Mouse (Mus musculus) splenic B cell, adult 2 months (primary cell): Measurements from ENCODE around the gene Cd83.

Source experiments
- DNase-seq: peaks from one replicate; pipeline ENCODE4 v3.0.0-alpha.2; 2011; ENCODE audit warnings: low read depth, low spot score
- H3K27me3 ChIP-seq: 2 replicates; pipeline ENCODE4 v1.6.1; 2012; ENCODE audit warnings: mild to moderate bottlenecking, low read length, moderate library complexity, mixed read lengths; ENCODE audit not compliant: control insufficient read depth, poor library complexity, insufficient read depth, severe bottlenecking
- H3K36me3 ChIP-seq: 2 replicates; pipeline ENCODE4 v1.6.1; 2012; ENCODE audit warnings: mild to moderate bottlenecking, low read length, moderate library complexity, mixed read lengths; ENCODE audit not compliant: control insufficient read depth, poor library complexity, insufficient read depth, severe bottlenecking

Gene Cd83

GRCm38 (mm10) chr13:43784725-43785711 lies at the start of gene Cd83:
Gene Cd83, plus strand, starts transcription at chr13:43784775.
- H3K36me3 ChIP-seq = peaks cover 4% of the 10 kb centered on the region
- DNase-seq = peak; percentile 96

GRCm38 (mm10) chr13:43739598-43740275 lies 44.8 kb upstream of the Cd83 start:
- no peaks in the 10 kb centered on the region for H3K27me3 ChIP-seq
- H3K36me3 ChIP-seq = no peaks in the 10 kb centered on the region
- peak; percentile 88 for DNase-seq

More at GRCm38 (mm10) chr13:43784725-43785711, at the start of gene Cd83:
- H3K27me3 ChIP-seq = no peaks in the 10 kb centered on the region

- Histone ChIP-seq H3K36me3 (no peaks in the 10 kb centered on the region), H3K27me3 (no peaks in the 10 kb centered on the region)
- DNase-seq = no peak
These were observed 44.3 kb upstream of the Cd83 start for GRCm38 (mm10) chr13:43740276-43740608.

- no peaks in the 10 kb centered on the region for H3K27me3 ChIP-seq
- no peaks in the 10 kb centered on the region for H3K36me3 ChIP-seq
- DNase-seq = no peak
These were observed 41.9 kb upstream of the Cd83 start for GRCm38 (mm10) chr13:43742677-43743076.

GRCm38 (mm10) chr13:43744259-43744658 lies 40.3 kb upstream of the Cd83 start:
- no peaks in the 10 kb centered on the region for H3K27me3 ChIP-seq
- H3K36me3 ChIP-seq = no peaks in the 10 kb centered on the region
- no peak for DNase-seq

- Histone ChIP-seq H3K36me3 (no peaks in the 10 kb centered on the region), H3K27me3 (no peaks in the 10 kb centered on the region)
- peak; percentile 84 for DNase-seq
These were observed 34.3 kb upstream of the Cd83 start for GRCm38 (mm10) chr13:43750301-43750700.

GRCm38 (mm10) chr13:43750966-43751365 lies 33.6 kb upstream of the Cd83 start:
- Histone ChIP-seq H3K27me3 (no peaks in the 10 kb centered on the region), H3K36me3 (no peaks in the 10 kb centered on the region)
- DNase-seq = peak; percentile 59

- no peaks in the 10 kb centered on the region for H3K27me3 ChIP-seq
- no peaks in the 10 kb centered on the region for H3K36me3 ChIP-seq
- DNase-seq = peak; percentile 69
These were observed 32.2 kb upstream of the Cd83 start for GRCm38 (mm10) chr13:43752407-43752806.

GRCm38 (mm10) chr13:43753652-43754051 lies 30.9 kb upstream of the Cd83 start:
- no peaks in the 10 kb centered on the region for H3K27me3 ChIP-seq
- DNase-seq = no peak
- H3K36me3 ChIP-seq = no peaks in the 10 kb centered on the region

GRCm38 (mm10) chr13:43754455-43755128 lies 30.0 kb upstream of the Cd83 start:
- Histone ChIP-seq H3K27me3 (no peaks in the 10 kb centered on the region), H3K36me3 (no peaks in the 10 kb centered on the region)
- no peak for DNase-seq

- Histone ChIP-seq H3K36me3 (no peaks in the 10 kb centered on the region), H3K27me3 (no peaks in the 10 kb centered on the region)
- DNase-seq = no peak
These were observed 29.0 kb upstream of the Cd83 start for GRCm38 (mm10) chr13:43755573-43755972.

- H3K27me3 ChIP-seq = no peaks in the 10 kb centered on the region
- DNase-seq = peak; percentile 64
- H3K36me3 ChIP-seq = no peaks in the 10 kb centered on the region
These were observed 23.3 kb upstream of the Cd83 start for GRCm38 (mm10) chr13:43761156-43761855.

GRCm38 (mm10) chr13:43762901-43763300 lies 21.7 kb upstream of the Cd83 start:
- no peaks in the 10 kb centered on the region for H3K27me3 ChIP-seq
- no peaks in the 10 kb centered on the region for H3K36me3 ChIP-seq
- peak; percentile 82 for DNase-seq

GRCm38 (mm10) chr13:43763301-43763994 lies 21.1 kb upstream of the Cd83 start:
- Histone ChIP-seq H3K36me3 (no peaks in the 10 kb centered on the region), H3K27me3 (no peaks in the 10 kb centered on the region)
- peak; percentile 75 for DNase-seq
